Mouse (Mus musculus) frontal cortex, postnatal 36 days (tissue): ENCODE measurements at regions not wholly inside any gene's neighbourhood (a gene's known extent, or its start where the extent isn't known, plus 50 kb on each side); places are given as distances from the start of the nearest gene placed in this dataset.
A peak's percentile ranks its signal among the peaks of the same experiment; 100 is the strongest.

Experiments
- DNase-seq, 2 experiments: peaks; one replicate each; pipeline ENCODE4 v3.0.0; 2022; ENCODE audit warnings: low spot score in 2 of 2

DNA sequence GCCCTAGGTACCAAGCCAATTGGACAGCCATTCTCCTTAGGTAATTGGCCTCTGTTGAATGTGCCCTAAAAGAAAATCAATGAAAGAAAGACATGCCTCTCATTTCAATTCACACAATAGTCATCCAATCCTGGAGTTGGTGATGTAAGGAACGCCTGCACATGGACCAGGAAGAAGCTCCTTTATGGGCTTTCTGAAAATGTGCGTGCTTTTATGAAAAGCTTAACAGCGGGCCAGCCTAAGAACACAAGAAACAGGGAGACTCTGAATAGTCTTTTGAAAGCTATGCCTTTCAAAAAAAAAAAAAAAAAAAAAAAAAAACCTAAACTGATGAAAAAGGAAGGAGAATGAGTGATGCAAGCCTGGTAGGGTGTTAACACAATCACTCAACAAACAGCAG, 183.1 kb downstream of the Pcdh19 start:
- DNase-seq: no peak

DNA sequence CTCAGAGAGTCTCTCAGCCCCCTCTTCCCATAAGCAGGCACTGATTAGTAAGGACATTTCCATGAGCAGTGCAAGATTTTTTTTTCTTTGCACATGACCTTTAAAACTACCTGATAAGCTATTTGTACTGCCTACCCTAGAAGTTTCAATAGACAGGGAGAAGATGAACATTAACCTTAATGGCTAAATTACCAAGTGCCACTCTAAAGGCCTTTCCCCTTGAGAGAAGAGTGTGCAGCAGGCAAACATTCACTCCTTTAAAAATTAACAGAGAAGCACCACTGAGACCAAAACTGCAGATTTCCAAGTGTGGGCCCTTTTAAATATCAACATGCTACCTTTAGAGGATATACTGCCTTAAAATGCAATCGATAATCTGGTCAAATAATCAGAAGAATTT, 226.9 kb downstream of the Pcdh19 start:
- DNase-seq: no peak

DNA sequence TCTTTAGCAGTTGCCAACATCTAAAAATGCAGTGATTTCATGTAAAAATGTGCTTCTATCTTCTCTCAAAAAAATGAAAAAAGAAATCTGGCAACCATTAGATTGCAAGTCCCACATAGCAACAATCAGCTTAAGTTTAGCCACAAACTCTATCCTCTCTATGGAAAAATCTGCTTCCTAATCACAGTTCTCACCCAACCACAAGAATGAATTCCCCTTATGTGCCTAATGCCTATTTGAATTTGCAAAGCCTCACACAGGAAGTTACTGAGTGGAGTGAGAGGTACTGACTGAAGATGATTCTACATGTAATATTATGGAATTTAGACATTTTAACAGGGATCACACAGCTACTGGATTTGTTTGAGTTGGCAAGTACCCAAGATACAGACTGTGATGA, 241.4 kb downstream of the Pcdh19 start:
- DNase-seq: peak in 1 of 2 experiments; percentile 1

DNA sequence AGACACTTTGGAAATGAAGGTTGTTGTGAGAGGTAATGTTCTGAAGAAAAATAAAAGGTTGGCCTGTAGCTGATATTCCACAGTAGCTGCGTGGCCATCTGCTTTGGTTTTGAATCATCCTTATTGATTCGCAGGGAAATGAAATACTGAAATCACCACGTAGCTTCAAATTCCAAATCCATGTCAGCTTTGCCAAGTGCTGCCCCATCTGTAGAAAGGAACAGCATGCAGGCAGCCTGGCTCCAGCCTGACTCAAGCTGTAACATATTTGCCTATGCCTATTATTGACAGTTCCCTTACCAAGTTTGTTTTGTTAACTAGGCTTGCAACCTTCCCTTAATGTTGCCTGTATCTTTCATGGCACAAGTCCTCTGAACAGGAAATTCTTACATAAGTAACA, 286.3 kb downstream of the Pcdh19 start:
- peak in 1 of 2 experiments; percentile 2 for DNase-seq

DNA sequence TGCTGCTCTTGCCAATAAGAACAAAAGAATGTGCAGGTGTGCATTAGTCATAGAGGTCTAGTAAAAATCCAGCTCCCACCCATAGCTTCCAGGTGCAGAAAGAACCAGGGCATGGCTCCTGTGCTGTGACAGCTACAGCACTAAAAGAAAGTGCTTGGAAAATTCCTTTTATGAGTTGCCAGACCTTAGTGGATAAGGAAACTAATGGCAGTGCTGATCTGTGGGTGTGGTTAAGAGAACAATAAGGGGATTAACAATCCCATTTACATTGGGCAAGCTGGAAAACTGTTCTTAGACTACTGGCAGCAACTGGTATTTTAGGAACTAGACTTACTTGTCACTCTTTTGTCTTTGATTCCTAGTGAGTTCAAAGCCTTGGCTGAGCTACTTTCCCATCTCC, 301.0 kb downstream of the Pcdh19 start:
- DNase-seq: no peak

DNA sequence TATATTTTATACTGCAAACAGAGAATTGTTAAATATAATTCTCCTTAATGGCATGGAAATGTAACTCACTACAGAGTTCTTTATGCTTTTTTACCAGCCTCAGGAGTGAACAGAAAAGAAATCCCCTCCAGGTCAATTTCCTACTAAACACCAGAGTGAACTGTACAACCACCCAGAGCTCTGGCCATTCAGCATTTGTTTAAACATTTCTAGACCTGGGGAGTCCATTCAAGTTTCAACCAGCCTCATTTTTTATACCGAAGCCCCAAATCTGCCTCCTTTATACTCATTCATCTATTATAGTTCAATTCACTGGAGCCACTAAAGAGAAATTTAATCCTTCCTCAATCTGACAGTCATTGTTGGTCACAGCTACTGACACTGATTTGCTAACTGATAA, 314.8 kb downstream of the Pcdh19 start:
- no peak for DNase-seq

DNA sequence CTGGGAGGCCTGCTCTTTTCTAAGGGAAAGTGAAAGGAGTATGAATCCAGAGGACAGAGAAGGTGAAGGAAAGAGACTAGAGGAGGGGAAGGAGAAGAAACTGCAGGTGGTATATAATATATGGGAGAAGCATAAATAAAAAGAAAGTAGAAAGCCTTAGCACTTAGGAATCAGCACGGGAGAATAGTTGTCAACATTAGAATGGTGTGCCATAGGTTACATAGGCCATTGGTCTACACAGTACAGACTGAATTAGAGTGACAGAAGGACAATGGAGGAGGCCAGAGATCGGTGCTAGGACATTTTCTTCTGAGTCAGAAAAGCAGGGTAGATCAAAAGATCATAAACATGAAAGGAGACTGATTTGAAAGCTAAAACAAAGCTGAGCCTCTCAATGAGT, 315.7 kb downstream of the Pcdh19 start:
- DNase-seq: no peak

DNA sequence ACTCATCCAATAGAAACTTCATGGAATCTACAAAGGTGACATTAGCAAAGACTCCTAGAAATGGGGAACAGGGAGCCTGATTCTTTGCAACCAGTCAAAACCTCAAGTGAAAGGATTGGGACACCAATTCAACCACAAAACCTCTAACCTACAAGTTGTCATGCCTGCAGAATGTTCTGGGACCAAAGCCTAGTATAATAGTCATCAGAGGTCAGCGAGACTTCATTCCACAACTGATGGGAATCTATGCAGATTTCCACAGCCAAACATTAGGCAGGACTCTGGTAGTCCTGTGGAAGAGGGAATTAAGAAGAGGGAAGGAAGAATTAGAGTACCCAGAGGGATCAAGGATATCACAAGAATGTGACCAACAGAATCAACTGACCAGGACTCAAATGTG, 316.4 kb downstream of the Pcdh19 start:
- no peak for DNase-seq

DNA sequence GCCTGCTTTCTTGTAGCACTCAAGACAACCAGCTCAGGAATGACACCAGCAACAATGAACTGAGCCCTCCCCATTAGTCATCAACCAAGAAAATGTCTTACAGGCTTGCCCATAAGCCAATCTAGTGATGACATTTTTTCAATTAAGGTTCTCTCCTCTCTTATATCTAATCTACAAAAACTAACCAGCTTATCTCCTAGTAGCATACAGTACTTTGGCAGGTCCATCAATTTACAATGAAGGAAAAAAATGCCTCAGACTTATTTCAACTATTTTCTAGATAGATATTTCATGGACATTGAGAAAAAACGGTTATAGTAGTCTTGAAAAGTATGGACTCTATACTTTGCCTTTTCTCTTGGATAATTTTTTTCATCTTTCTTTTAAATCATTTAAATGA, 328.0 kb downstream of the Pcdh19 start:
- DNase-seq: no peak
